Mouse (Mus musculus) spleen, adult 10 weeks (tissue): Measurements from ENCODE around the gene Allc. TPM values are rescaled to one million over a fixed set of nuclear protein-coding genes. Genes with fewer than 3 reads are reported as not detected.

Experiments
- polyA plus RNA-seq: library from polyadenylated mRNA; stranded (reverse); fragments of 350-450 nt; fragmentation: Illumina TruSeq; extraction: RNeasy Lipid Tissue Mini Kit (QIAGEN cat#74804); gene quantifications from one replicate; pipeline ENCODE4 v1.2.3, GENCODE M21; 2015; ENCODE audit warnings: low replicate concordance; ENCODE audit not compliant: insufficient read depth

Allc gene
- not detected for polyA plus RNA-seq

DNA sequence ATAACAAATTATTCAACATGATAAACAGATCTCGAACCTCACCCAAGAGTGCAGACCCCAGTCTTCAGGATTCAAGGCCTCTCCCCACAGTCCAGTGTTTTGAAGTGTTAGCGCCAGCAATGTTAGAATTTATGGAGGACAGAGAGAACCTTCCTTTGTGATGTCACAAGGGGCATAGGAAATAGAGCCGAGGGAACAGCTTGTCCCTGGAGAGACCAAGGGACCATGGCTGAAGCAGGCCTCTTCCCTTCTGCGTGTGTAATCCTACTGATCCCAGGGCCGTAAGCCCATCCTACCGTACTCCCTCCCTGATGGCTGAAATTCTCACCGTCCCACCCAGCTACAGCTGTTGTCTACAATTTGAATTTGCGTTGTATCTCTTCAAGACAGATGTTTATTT is at the start of gene Allc:
Allc (minus strand) TSS at position 101 of the 400 bp plus-strand sequence.

DNA sequence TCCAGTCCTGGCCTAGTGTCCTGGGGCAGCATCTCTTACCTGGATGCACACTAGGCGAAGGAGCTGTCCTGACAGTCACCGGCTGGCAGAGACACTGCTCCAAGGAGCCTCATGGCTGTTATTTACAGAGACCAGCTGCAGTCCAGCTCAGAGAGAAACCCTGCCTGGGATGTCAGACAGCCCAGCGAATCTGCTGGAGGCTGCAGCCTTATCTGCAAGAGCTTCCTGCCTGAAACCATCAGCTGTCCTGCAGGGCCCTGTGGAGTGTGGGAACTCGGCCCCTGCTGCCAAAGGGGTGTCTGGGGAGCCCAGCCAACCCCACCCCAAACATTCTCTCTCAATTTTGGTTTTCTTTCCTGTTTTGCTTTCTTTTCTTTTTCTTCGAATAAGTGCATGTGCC is 40.9 kb upstream of the Allc start, which contains the start of gene Colec11:
Colec11 (minus strand) TSS at position 183 of the 400 bp plus-strand sequence.

GRCm38 (mm10) chr12:28552299-28552698 is 30.0 kb downstream of the Allc start, which contains the start of gene Dcdc2c:
Dcdc2c (minus strand) TSS chr12:28552399.

Other genes starting within 250 kb of the Allc start
- gene Dcdc2c, start 30.1 kb downstream of the Allc start, polyA plus RNA-seq: 0.22 TPM
- gene Colec11, start 40.9 kb upstream of the Allc start, polyA plus RNA-seq: 0.55 TPM
- gene Rps7, start 53.4 kb upstream of the Allc start, polyA plus RNA-seq: 2,806 TPM
- 13.2 TPM for gene Rnaseh1, start 67.1 kb upstream of the Allc start, polyA plus RNA-seq
- 57.2 TPM for gene Adi1, start 92.7 kb upstream of the Allc start, polyA plus RNA-seq
- gene Trappc12, start 167.9 kb upstream of the Allc start, polyA plus RNA-seq: 29.5 TPM
- 19.2 TPM for gene Eipr1, start 169.3 kb upstream of the Allc start, polyA plus RNA-seq